Mouse (Mus musculus) gastrocnemius, postnatal 10 days (tissue): ENCODE results near the gene Acot5. TPM values are rescaled to one million over a fixed set of nuclear protein-coding genes. Genes with fewer than 3 reads are reported as not detected.

Source experiments
- total RNA-seq, 2 experiments: library from RNA; stranded (reverse); gene quantifications; 2 replicates each; pipeline ENCODE4 v1.2.3; 2021

Acot5 gene
- total RNA-seq, 2 experiments from 2014 or later, result 0.23 TPM

Other genes starting within 250 kb of the Acot5 start
- 10 to 100 TPM; 15.6 to 21.0 TPM for gene Numb, start 147.4 kb upstream of the Acot5 start, total RNA-seq
- 1 to 10 TPM; 3.2 to 4.3 TPM for gene Riox1, start 118.7 kb upstream of the Acot5 start, total RNA-seq
- gene Heatr4, start 84.5 kb upstream of the Acot5 start, total RNA-seq, result not detected
- 10 to 100 TPM; 14.6 to 16.3 TPM for gene Acot2, start 81.5 kb upstream of the Acot5 start, total RNA-seq
- 10 to 100 TPM in 1 of 2 experiments, 1 to 10 TPM in 1; 8.2 to 10.4 TPM for gene Acot1, start 59.8 kb upstream of the Acot5 start, total RNA-seq
- under 1 TPM; 0.19 to 0.36 TPM for gene Acot4, start 30.9 kb upstream of the Acot5 start, total RNA-seq
- not detected for gene Gm49366, start 30.4 kb upstream of the Acot5 start, total RNA-seq
- gene Acot3, start 17.2 kb upstream of the Acot5 start, total RNA-seq, result not detected
- 1 to 10 TPM; 3.1 to 3.3 TPM for gene Acot6, start 31.3 kb downstream of the Acot5 start, total RNA-seq
- gene Dnal1, start 45.0 kb downstream of the Acot5 start, total RNA-seq, result 10 to 100 TPM in 1 of 2 experiments, 1 to 10 TPM in 1; 7.7 to 10.2 TPM
- under 1 TPM; 0.23 to 0.54 TPM for gene Pnma1, start 79.2 kb downstream of the Acot5 start, total RNA-seq
- gene Elmsan1, start 149.6 kb downstream of the Acot5 start, total RNA-seq, result 10 to 100 TPM; 15.6 to 18.5 TPM
- gene Ptgr2, start 215.9 kb downstream of the Acot5 start, total RNA-seq, result 10 to 100 TPM; 65.1 to 68.1 TPM
- gene Zfp410, start 247.5 kb downstream of the Acot5 start, total RNA-seq, result 10 to 100 TPM; 21.6 to 25.8 TPM